Mouse (Mus musculus): ENCODE data around the gene Cdkal1. TPM values are rescaled to one million over a fixed set of nuclear protein-coding genes. Genes with fewer than 3 reads are reported as not detected.

Cdkal1 gene
- polyA plus RNA-seq, 1 experiment, result 3.3 TPM

DNA sequence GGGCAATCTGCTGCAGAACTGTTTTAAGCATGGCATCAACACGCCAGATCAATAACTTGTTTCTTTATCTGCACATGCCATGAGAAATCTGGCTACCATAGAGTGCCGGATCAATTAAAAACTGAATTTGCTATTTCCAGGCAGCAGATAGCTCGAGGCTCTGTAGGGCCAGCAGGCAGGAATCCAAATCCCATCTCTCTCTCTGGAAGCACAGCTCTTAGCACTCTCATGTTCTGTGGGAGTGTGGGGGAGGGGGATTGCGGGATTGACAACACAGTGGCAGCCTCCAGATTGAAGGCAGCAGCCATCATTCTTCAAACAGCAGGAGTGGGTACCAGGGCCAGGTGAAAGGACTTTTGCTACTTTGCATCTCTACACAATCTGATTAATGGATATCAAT lies 420.7 kb downstream of the Cdkal1 start:
- Histone ChIP-seq H3K36me3 (ENCODE audit: control insufficient read depth, insufficient read depth, low read length) (no peaks in the 10 kb centered on the region), H3K27me3 (ENCODE audit: control insufficient read depth, insufficient read depth, low read length) (no peaks in the 10 kb centered on the region), H3K27ac (ENCODE audit: control insufficient read depth, insufficient read depth, low read length) (no peak overlapping the region), H3K4me1 (replicated peaks; ENCODE audit: control insufficient read depth, insufficient read depth, low read length) (no peaks in the 10 kb centered on the region), H3K4me3 (ENCODE audit: control insufficient read depth, insufficient read depth, low read length) (no peak overlapping the region)
- TF ChIP-seq POLR2A (IDR thresholded peaks at IDR 0.05; ENCODE audit: control insufficient read depth, extremely low read depth, insufficient read depth, low read length, poor library complexity) (no peak), CTCF (IDR thresholded peaks at IDR 0.05; ENCODE audit: borderline replicate concordance, control insufficient read depth, extremely low read depth, insufficient read depth, low read length, poor library complexity) (no peak)
- 97% methylated on average over 4 of the region's 4 CpGs for WGBS
- DNase-seq, result no peak

DNA sequence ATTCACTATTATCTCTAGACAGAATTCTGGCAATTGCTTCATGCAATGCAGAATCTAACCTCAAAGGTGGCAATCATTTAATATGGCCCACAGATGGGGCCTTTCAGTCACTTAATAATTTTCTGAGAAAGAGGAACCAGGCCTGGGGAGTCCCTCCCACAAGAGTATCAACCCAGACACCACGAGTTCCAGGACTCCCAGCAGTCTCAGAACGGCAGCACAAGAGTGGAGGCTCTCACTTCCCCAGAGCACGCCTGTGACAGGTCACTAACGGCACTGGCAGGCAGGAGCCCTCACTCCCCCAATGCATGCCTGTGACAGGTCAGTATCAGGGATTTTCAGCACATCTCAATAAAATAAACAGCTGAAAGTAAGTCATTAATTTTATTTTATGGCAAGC lies 424.6 kb downstream of the Cdkal1 start:
- no peak for DNase-seq
- H3K4me1 ChIP-seq (replicated peaks; ENCODE audit: control insufficient read depth, insufficient read depth, low read length), result no peaks in the 10 kb centered on the region
- 28% methylated on average over 4 of the region's 4 CpGs for WGBS
- no peaks in the 10 kb centered on the region for H3K27me3 ChIP-seq (ENCODE audit: control insufficient read depth, insufficient read depth, low read length)
- H3K36me3 ChIP-seq (ENCODE audit: control insufficient read depth, insufficient read depth, low read length), result no peaks in the 10 kb centered on the region
- no peak for TF ChIP-seq CTCF (IDR thresholded peaks at IDR 0.05; ENCODE audit: borderline replicate concordance, control insufficient read depth, extremely low read depth, insufficient read depth, low read length, poor library complexity)
- no peak for TF ChIP-seq POLR2A (IDR thresholded peaks at IDR 0.05; ENCODE audit: control insufficient read depth, extremely low read depth, insufficient read depth, low read length, poor library complexity)
- H3K27ac ChIP-seq (ENCODE audit: control insufficient read depth, insufficient read depth, low read length), result no peak overlapping the region
- H3K4me3 ChIP-seq (ENCODE audit: control insufficient read depth, insufficient read depth, low read length), result no peak overlapping the region

DNA sequence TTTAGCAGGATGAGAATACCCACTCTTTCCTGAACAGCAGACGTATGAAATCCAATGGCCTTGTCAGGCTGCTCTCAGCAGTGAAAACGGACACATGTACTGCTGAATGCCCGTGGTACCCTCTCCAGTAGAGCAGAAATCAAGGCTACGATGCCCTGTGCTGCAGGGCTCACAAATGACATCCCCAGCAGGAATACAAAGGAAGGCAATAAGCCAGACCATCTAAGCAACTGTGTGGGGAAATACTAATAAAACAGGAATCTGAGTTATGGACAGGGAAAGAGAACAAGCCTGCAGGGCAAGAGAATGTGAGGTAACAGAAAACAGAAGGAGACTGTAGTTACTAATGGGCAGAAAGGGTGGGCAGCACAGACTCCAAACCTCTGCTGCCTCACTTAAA lies 425.6 kb downstream of the Cdkal1 start:
- no peaks in the 10 kb centered on the region for H3K4me1 ChIP-seq (replicated peaks; ENCODE audit: control insufficient read depth, insufficient read depth, low read length)
- H3K27ac ChIP-seq (ENCODE audit: control insufficient read depth, insufficient read depth, low read length), result no peak overlapping the region
- TF ChIP-seq POLR2A (IDR thresholded peaks at IDR 0.05; ENCODE audit: control insufficient read depth, extremely low read depth, insufficient read depth, low read length, poor library complexity) (no peak), CTCF (IDR thresholded peaks at IDR 0.05; ENCODE audit: borderline replicate concordance, control insufficient read depth, extremely low read depth, insufficient read depth, low read length, poor library complexity) (no peak)
- DNase-seq, result no peak
- no peaks in the 10 kb centered on the region for H3K27me3 ChIP-seq (ENCODE audit: control insufficient read depth, insufficient read depth, low read length)
- no peak overlapping the region for H3K4me3 ChIP-seq (ENCODE audit: control insufficient read depth, insufficient read depth, low read length)
- no peaks in the 10 kb centered on the region for H3K36me3 ChIP-seq (ENCODE audit: control insufficient read depth, insufficient read depth, low read length)
- WGBS, result 98% methylated on average over 4 of the region's 4 CpGs

DNA sequence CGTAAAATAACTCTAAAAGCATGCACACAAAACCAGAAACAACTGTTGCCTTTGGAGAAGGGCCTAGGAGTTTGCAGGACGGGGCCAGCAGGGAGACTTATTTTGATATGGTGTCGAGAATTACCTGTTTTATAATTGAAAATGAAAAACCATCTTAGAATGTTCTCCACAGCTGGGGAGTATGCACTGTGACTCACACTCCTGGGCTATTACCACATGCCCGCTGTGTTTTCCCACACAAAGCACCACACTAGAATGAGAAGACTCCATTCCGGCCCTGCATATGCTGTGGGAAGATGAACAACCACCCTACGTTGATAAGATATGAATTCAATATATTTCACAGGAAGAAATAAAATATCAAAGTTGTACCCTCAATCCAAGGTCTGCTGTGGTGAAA lies 426.3 kb downstream of the Cdkal1 start:
- DNase-seq, result no peak
- WGBS, result 98% methylated on average over 6 of the region's 6 CpGs
- H3K4me1 ChIP-seq (replicated peaks; ENCODE audit: control insufficient read depth, insufficient read depth, low read length), result no peaks in the 10 kb centered on the region
- no peak overlapping the region for H3K27ac ChIP-seq (ENCODE audit: control insufficient read depth, insufficient read depth, low read length)
- H3K27me3 ChIP-seq (ENCODE audit: control insufficient read depth, insufficient read depth, low read length), result no peaks in the 10 kb centered on the region
- TF ChIP-seq CTCF (IDR thresholded peaks at IDR 0.05; ENCODE audit: borderline replicate concordance, control insufficient read depth, extremely low read depth, insufficient read depth, low read length, poor library complexity) (no peak), POLR2A (IDR thresholded peaks at IDR 0.05; ENCODE audit: control insufficient read depth, extremely low read depth, insufficient read depth, low read length, poor library complexity) (no peak)
- no peak overlapping the region for H3K4me3 ChIP-seq (ENCODE audit: control insufficient read depth, insufficient read depth, low read length)
- no peaks in the 10 kb centered on the region for H3K36me3 ChIP-seq (ENCODE audit: control insufficient read depth, insufficient read depth, low read length)

DNA sequence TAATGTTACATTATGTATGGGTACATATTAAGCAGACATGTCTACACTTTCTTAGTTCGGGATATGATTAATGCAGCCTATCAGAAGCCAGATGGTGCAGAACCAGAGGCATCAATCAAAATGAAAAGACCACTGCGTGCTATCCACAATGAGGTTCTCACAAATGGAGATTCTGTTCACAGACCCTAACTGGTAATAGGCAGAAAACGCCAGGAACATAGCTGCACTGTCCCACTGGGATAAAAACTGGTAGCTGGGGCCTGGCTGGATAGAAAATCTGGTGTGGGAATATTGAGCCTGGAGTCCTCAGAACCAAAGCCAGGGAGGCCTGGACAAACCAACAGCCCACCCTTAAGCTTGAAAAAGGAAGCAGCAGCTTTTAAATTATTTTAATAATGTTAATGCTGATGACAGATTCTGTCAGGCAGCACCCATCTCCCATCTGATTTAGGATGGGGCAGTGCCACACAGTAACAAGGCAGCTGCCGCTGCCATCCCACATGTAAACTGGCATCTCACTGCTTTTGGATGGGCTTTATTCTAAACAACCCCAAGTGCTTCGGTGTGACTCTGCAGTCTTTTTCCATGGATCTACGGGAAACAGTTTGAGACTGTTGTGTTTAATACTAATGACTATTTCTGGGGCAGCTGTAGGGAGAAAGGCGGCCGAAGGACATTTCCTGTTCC lies 438.9 kb downstream of the Cdkal1 start:
- TF ChIP-seq POLR2A (IDR thresholded peaks at IDR 0.05; ENCODE audit: control insufficient read depth, extremely low read depth, insufficient read depth, low read length, poor library complexity), result no peak
- TF ChIP-seq CTCF (IDR thresholded peaks at IDR 0.05; ENCODE audit: borderline replicate concordance, control insufficient read depth, extremely low read depth, insufficient read depth, low read length, poor library complexity), result no peak
- 92% methylated on average over 8 of the region's 8 CpGs for WGBS
- Histone ChIP-seq H3K4me1 (replicated peaks; ENCODE audit: control insufficient read depth, insufficient read depth, low read length) (no peaks in the 10 kb centered on the region), H3K4me3 (ENCODE audit: control insufficient read depth, insufficient read depth, low read length) (no peak overlapping the region), H3K36me3 (ENCODE audit: control insufficient read depth, insufficient read depth, low read length) (no peaks in the 10 kb centered on the region), H3K27ac (ENCODE audit: control insufficient read depth, insufficient read depth, low read length) (no peak overlapping the region), H3K27me3 (ENCODE audit: control insufficient read depth, insufficient read depth, low read length) (no peaks in the 10 kb centered on the region)
- DNase-seq, result no peak

GRCm38 (mm10) chr13:29415967-29416366 lies 439.5 kb downstream of the Cdkal1 start:
- Histone ChIP-seq H3K4me3 (ENCODE audit: control insufficient read depth, insufficient read depth, low read length) (no peak overlapping the region), H3K27me3 (ENCODE audit: control insufficient read depth, insufficient read depth, low read length) (no peaks in the 10 kb centered on the region), H3K27ac (ENCODE audit: control insufficient read depth, insufficient read depth, low read length) (no peak overlapping the region), H3K36me3 (ENCODE audit: control insufficient read depth, insufficient read depth, low read length) (no peaks in the 10 kb centered on the region), H3K4me1 (replicated peaks; ENCODE audit: control insufficient read depth, insufficient read depth, low read length) (no peaks in the 10 kb centered on the region)
- TF ChIP-seq CTCF (IDR thresholded peaks at IDR 0.05; ENCODE audit: borderline replicate concordance, control insufficient read depth, extremely low read depth, insufficient read depth, low read length, poor library complexity) (no peak), POLR2A (IDR thresholded peaks at IDR 0.05; ENCODE audit: control insufficient read depth, extremely low read depth, insufficient read depth, low read length, poor library complexity) (no peak)
- 97% methylated on average over 2 of the region's 2 CpGs for WGBS
- DNase-seq, result no peak

GRCm38 (mm10) chr13:29414878-29415277 lies 440.6 kb downstream of the Cdkal1 start:
- Histone ChIP-seq H3K4me1 (replicated peaks; ENCODE audit: control insufficient read depth, insufficient read depth, low read length) (no peaks in the 10 kb centered on the region), H3K27ac (ENCODE audit: control insufficient read depth, insufficient read depth, low read length) (no peak overlapping the region)
- DNase-seq, result no peak

More at GRCm38 (mm10) chr13:29414878-29415277, 440.6 kb downstream of the Cdkal1 start:
- H3K36me3 ChIP-seq (ENCODE audit: control insufficient read depth, insufficient read depth, low read length), result no peaks in the 10 kb centered on the region
- H3K4me3 ChIP-seq (ENCODE audit: control insufficient read depth, insufficient read depth, low read length), result no peak overlapping the region
- WGBS, result 98% methylated on average over 6 of the region's 6 CpGs
- no peaks in the 10 kb centered on the region for H3K27me3 ChIP-seq (ENCODE audit: control insufficient read depth, insufficient read depth, low read length)
- no peak for TF ChIP-seq POLR2A (IDR thresholded peaks at IDR 0.05; ENCODE audit: control insufficient read depth, extremely low read depth, insufficient read depth, low read length, poor library complexity)
- no peak for TF ChIP-seq CTCF (IDR thresholded peaks at IDR 0.05; ENCODE audit: borderline replicate concordance, control insufficient read depth, extremely low read depth, insufficient read depth, low read length, poor library complexity)

Data from thymus, adult 2 months (tissue).